Mouse (Mus musculus): Measurements from ENCODE around the gene Trappc10.

GRCm38 (mm10) chr10:78236885-78237629 lies 7.4 kb downstream of the Trappc10 start:
- TF ChIP-seq CTCF (IDR thresholded peaks at IDR 0.05; ENCODE audit: extremely low read depth, insufficient read depth, low read length) (no peak), POLR2A (IDR thresholded peaks at IDR 0.05; ENCODE audit: extremely low read depth, insufficient read depth, low read length) (no peak)

Measured in cortical plate, adult 2 months (tissue).